Mouse (Mus musculus) T-cell, adult 66 days (primary cell): Measurements from ENCODE around the gene Tlcd1. TPM values are rescaled to one million over a fixed set of nuclear protein-coding genes. Genes with fewer than 3 reads are reported as not detected.

Experiments
- total RNA-seq, 2 experiments: library from RNA; stranded (reverse); gene quantifications; 3 replicates in 1 of 2; 4 replicates in 1 of 2; pipeline ENCODE4 v1.2.4; 2023

Tlcd1 gene
- 1 to 10 TPM; 6.0 to 7.5 TPM for total RNA-seq

GRCm38 (mm10) chr11:78176402-78176862 is at the start of gene Tlcd1, which contains the start of gene Nek8:
TSS of gene Tlcd1 (plus strand) at chr11:78176711.
TSS of gene Nek8 (minus strand) at chr11:78176675.

GRCm38 (mm10) chr11:78164924-78165760 is 11.4 kb upstream of the Tlcd1 start, which contains the start of gene Traf4:
TSS of gene Traf4 (minus strand) at chr11:78165589.

GRCm38 (mm10) chr11:78182961-78183844 is 6.7 kb downstream of the Tlcd1 start, which contains the start of gene Rpl23a:
TSS of gene Rpl23a (minus strand) at chr11:78183584.

GRCm38 (mm10) chr11:78188331-78189233 is 12.1 kb downstream of the Tlcd1 start, which contains the start of gene Rab34:
TSS of gene Rab34 (plus strand) at chr11:78188430.

GRCm38 (mm10) chr11:78193113-78193512 is 16.6 kb downstream of the Tlcd1 start, which contains the start of gene Proca1:
TSS of gene Proca1 (plus strand) at chr11:78193392.

Other genes starting within 250 kb of the Tlcd1 start
- gene Sez6, start 245.9 kb upstream of the Tlcd1 start, total RNA-seq, result not detected
- gene Phf12, start 194.0 kb upstream of the Tlcd1 start, total RNA-seq, result 100 to 1,000 TPM; 128 to 137 TPM
- gene Dhrs13, start 144.4 kb upstream of the Tlcd1 start, total RNA-seq, result 1 to 10 TPM; 3.8 to 5.0 TPM
- 10 to 100 TPM; 31.6 to 32.5 TPM for gene Flot2, start 138.8 kb upstream of the Tlcd1 start, total RNA-seq
- gene Eral1, start 96.3 kb upstream of the Tlcd1 start, total RNA-seq, result 10 to 100 TPM; 27.6 to 32.2 TPM
- 10 to 100 TPM; 17.5 to 20.0 TPM for gene Fam222b, start 82.1 kb upstream of the Tlcd1 start, total RNA-seq
- 10 to 100 TPM; 29.3 to 32.7 TPM for gene Traf4, start 11.1 kb upstream of the Tlcd1 start, total RNA-seq
- gene Nek8, start within 50 bp of the Tlcd1 start, total RNA-seq, result 1 to 10 TPM; 6.8 to 10.0 TPM
- 1,000 to 10,000 TPM; 3,453 to 3,575 TPM for gene Rpl23a, start 6.9 kb downstream of the Tlcd1 start, total RNA-seq
- gene Rab34, start 11.7 kb downstream of the Tlcd1 start, total RNA-seq, result 1 to 10 TPM in 1 of 2 experiments, not detected in 1; 1.1 TPM
- not detected for gene Proca1, start 16.7 kb downstream of the Tlcd1 start, total RNA-seq
- 10 to 100 TPM; 40.4 to 52.1 TPM for gene Sdf2, start 69.0 kb downstream of the Tlcd1 start, total RNA-seq
- 10 to 100 TPM; 75.3 to 76.2 TPM for gene Supt6, start 69.3 kb downstream of the Tlcd1 start, total RNA-seq
- 100 to 1,000 TPM; 115 to 134 TPM for gene 2610507B11Rik, start 85.0 kb downstream of the Tlcd1 start, total RNA-seq
- gene BC030499, start 114.1 kb downstream of the Tlcd1 start, total RNA-seq, result 1 to 10 TPM; 4.6 to 4.7 TPM
- gene Spag5, start 124.8 kb downstream of the Tlcd1 start, total RNA-seq, result 1 to 10 TPM; 6.5 to 7.8 TPM
- 10 to 100 TPM; 22.1 to 26.3 TPM for gene Aldoc, start 146.3 kb downstream of the Tlcd1 start, total RNA-seq
- gene Pigs, start 151.7 kb downstream of the Tlcd1 start, total RNA-seq, result 10 to 100 TPM; 50.4 to 54.2 TPM
- 10 to 100 TPM; 15.3 to 21.9 TPM for gene Unc119, start 166.8 kb downstream of the Tlcd1 start, total RNA-seq
- not detected for gene Foxn1, start 209.8 kb downstream of the Tlcd1 start, total RNA-seq
- gene Slc13a2, start 245.5 kb downstream of the Tlcd1 start, total RNA-seq, result not detected